Mouse (Mus musculus) forelimb bud, embryonic 11.5 days (tissue): ENCODE results near the gene Capn15.

Experiments used
- DNase-seq: peaks from one replicate; pipeline ENCODE4 v3.0.0-alpha.2; 2012; ENCODE audit warnings: low read depth, low spot score

The Capn15 gene

DNA sequence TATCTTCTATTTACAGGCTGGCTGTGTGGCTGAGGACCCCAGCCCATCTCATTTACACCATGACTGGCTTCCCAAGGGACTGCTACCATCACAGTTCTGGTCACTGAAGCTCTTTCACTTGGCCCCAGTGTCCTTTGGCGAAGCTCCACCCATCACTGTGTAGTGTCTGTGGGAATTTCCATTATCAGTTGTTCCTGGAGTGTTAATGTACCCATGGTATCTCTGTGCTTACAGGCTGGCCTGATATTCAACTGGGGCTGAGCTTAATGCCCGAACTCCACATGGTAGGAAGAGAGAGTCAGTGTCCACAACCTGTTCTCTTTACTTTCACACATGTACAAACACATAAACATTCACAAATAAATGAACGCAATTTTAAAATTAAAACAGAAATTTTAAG is 7.9 kb upstream of the Capn15 start:
- DNase-seq, result no peak

GRCm38 (mm10) chr17:25992274-25992673 is 6.7 kb upstream of the Capn15 start:
- no peak for DNase-seq

DNA sequence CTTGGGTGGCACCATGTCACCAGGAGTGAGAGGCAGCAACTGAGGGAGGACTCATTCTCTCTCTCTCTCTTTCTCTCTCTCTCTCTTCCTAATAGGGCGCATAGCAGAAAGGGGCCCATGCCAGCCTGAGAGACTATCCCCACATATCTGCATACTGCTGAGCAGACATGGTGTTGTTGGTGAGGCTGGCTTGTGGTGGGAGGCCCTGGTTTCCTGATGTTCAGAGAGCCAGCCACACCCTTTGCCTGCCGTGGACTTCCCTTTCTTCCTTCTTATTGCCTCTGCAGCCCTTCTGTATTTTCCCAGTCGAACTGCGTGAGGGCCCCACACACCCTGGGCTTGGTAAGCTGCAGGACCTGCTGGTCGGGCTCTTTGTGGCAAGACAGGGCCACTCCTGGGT is 4.7 kb upstream of the Capn15 start:
- DNase-seq, result no peak

DNA sequence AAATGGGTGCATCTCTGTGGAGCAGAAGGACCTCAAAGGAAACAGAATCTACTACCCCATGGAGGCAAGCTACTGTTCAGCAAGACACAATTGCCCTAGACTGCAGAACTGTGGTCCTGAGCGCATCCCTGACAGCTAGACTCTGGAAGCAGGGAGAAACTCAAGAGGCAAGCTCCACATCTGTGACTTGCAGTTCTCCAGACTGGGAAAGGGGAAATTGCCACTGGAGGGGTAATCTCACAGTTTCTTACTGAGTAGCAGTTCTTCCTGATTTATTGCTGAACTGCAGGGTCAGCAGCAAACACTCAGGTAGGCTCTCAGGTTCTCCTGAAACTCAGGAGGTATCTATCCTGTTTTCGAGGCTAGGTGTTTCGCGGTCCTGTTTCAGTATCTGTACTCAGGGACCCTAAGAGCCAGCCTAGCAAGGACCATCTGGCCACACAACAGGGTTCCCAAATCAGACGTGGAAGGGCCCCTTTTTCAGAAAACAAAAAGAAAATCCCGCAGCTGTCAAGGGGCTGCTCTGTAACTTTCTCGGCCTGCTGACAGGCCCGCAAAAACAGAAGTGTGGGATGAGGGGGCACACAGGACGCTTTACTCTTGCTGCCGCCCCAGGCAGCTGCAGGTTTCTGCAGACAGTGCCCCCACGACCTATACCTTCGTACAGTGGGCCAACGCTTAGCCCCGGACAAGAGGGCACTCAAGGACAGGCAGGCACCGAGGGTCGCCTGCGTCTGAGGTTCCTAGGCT is 865 bp downstream of the Capn15 start:
- no peak for DNase-seq

DNA sequence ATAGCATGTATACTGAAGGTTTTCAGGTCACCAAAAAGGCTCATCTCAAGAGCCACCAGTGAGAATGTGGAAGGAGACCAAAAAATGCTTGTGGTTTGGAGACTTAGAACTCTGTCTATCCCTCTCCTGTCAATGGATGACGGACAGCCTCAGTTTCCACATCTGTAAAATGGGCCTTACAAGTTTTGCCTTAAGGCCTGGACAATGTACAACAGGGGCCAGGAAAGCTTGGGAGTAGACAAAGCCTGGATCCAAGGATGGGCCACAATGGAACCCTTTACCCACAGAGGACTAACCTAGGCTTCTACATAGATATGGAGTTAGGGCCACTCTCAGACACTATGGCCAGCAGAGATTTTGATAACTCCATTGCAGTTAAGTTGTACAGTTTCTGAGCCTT is 1.5 kb downstream of the Capn15 start:
- no peak for DNase-seq

DNA sequence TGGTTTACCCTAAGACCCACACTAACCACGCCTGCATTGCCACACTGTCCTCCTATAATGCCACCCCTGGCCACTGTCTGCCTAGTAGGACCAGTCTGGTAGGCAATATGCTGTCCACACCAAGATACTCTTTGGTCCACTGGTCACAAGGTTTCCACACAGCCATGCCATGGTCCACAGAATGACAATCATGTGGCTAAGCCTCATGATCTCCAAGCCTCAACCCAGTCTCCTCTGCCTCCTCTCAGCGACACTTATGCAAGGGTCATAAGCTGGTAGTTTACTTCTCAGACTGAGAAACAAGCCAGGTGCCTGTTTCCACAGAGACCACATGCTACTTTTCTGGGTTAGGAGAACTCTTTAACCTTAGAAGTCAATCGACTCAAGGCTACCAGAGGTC is 2.7 kb downstream of the Capn15 start:
- DNase-seq, result no peak

DNA sequence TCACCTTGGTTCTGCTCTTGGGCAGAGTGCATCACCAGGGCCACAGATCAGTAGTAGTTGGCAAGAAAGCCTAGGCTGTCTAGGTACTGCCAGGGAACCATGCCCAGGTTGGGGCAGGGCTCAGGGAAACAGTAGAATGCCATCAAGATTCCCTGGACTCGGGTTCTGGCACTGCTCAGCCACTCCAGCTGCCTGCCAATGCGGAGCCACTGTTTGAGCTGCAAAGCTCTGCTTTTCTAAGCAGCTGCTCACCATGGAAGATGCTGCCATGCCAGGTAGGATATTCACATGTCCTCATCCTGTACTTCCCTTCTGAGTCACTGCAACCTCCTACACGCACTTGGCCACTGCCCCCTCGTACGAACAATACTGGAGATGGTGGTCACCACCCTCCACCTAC is 4.7 kb downstream of the Capn15 start:
- DNase-seq, result no peak

- peak; percentile 20 for DNase-seq
Measured at GRCm38 (mm10) chr17:25979829-25980738, 5.5 kb downstream of the Capn15 start.

DNA sequence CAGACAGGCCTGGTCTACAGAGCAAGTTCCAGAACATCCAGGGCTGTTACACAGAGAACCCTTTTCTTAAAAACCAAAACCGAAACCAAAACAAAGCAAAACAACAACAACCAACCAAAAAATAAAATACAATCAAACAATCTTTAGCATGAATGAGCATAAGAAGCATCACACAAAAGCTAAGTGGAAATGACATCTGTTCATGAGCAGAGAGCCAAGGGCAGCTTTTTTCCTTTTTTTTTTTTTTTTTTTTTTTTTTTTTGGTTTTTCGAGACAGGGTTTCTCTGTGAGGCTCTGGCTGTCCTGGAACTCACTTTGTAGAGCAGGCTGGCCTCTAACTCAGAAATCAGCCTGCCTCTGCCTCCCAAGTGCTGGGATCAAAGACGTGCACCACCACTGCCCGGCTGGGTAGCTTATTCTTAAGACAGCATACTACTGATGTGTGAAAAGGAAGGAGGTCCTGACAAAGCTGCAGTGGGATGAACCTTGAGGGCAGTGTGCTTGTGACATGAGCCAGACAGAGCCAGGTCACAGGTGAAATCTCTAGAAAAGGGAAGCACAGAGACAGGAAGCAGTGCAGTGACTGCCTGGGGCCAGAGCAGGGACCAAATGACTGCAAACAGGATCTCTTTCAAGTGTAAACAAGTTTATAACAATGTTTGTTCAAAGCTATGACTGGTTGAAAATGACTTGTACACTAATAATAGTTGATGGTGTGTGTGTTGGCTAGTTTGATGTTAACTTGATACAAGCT is 14.5 kb downstream of the Capn15 start:
- no peak for DNase-seq

- no peak for DNase-seq
Measured at GRCm38 (mm10) chr17:25970448-25970847, 15.1 kb downstream of the Capn15 start.

DNA sequence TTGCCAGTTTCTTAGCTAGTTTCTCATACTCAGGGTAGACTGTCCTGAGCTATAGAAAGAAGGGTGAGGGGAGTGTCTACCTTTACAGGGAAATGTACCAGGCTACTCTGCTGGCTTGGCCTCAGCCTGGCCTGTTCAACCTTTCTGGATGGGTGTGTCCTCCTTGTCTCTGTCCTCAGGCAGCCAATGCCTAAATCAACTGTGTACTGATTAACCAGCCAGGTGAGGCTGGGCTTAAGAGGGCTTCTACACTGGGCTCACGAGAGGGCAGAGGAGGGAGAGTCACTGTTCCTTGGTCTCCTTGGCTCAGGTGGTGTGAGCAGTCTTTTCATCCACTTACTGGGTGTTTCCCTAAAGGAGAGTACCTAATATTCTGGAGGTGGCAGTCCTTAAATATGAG is 17.4 kb downstream of the Capn15 start:
- DNase-seq, result no peak

GRCm38 (mm10) chr17:25967652-25968051 is 17.9 kb downstream of the Capn15 start:
- DNase-seq, result no peak

DNA sequence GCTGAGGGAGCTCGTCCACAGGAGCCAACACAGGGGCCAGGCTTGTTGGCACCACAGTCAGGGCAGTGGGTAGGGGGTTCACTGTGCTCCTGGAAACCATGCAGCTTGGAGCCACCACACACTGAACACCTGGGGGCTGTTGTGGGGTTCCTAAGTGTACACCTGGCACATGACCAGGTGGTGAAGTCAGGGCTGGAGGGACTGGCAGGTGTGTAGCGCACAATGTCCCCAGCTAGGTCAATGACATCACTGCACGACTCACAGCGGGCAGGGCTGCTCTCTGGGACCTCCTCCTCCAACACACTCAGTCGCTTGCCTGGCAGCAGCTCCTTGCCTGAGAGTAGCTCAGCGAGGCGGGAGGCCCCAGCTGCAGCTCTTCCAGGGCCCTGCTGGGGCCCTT is 21.3 kb downstream of the Capn15 start:
- DNase-seq, result no peak

- no peak for DNase-seq
Measured at GRCm38 (mm10) chr17:25962413-25962905, 23.1 kb downstream of the Capn15 start.

DNA sequence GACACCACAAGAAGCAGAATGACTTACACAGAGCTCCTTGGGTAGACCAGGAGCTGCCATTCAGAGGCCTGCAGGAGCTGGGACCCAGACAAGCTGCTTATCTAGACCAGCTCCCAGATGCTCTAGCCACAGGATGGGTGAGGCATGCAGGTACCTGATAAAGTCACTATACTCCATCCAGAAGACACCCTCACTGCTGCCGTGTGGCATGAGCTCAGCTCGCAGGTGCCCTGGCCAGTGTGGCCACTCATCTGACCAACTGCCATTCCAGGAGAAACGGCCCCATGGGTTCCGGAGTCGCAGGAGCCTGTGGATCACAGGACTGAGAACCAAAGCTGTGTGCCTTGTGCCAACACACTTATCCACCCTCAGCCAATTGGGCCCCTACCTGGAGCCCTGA is 24.0 kb downstream of the Capn15 start:
- DNase-seq, result no peak

DNA sequence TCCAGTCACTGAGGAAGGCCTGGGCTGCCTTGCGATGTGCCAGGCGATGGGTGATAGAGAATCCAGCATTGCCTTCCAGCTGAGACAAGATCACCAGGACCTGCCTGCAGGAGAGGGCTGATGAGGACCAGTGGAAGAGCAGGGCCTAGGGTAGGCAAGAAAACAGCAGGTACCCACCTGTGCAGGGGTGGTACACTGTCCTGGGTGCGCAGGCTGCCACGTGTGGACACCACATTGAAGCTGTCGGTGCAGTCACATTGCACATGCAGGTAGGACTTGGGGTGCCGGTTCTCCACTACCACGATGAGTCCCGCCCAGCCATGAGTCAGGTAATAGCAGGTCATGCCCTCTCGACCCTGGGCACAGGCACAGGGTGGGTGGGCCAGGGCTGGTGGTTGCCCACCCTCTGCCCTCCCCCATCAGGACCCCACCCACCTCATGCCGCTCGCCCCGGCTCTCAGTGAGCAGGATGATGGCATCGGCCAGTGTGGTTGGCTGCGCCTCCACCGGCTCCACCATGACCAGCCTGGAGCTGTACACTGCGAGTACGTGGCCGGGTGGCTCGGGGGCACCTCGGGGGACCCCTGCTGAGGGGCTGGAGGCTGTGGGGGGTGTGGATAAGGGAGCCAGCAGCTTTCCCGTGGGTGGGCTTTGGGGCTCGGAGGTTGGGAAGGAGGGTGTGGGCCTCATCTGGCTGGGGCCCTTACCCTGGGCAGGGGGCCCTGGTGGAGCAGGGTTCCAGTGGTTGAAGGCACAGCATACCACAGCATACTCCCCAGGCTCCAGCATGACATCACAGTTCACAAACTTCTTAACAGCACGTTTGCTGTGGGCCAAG is 25.7 kb downstream of the Capn15 start:
- no peak for DNase-seq

GRCm38 (mm10) chr17:25958771-25959494 is 26.7 kb downstream of the Capn15 start:
- DNase-seq, result no peak

DNA sequence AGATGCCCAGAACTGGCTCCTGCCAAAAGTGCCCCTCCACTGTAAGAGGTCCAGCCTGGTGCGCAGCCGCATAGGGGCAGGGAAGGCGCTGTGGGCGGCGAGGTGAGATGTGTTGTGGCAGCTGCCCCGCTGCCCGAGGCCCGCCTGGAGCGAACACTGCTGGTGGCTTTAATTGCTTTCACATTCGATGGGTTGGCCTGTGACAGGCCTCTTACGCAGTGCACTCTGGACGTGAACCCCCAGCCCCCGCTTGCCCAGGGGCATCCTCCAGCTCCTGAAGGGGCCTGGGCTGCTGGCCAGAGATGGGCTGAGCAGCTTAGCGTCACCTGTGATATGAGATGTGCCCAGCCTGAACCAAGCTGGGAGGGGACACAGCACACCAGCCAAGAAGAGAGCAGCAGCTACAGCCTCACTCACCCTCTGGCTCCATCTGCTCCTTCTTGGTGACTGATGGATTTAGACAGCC is 28.0 kb downstream of the Capn15 start:
- no peak for DNase-seq

- DNase-seq, result no peak
Measured at GRCm38 (mm10) chr17:25956631-25957030, 29.0 kb downstream of the Capn15 start.

GRCm38 (mm10) chr17:25956201-25956600 is 29.4 kb downstream of the Capn15 start:
- no peak for DNase-seq
